Mouse (Mus musculus) B cell, adult (primary cell): Measurements from ENCODE around the gene Egfem1. TPM values are rescaled to one million over a fixed set of nuclear protein-coding genes. Genes with fewer than 3 reads are reported as not detected.

ENCODE experiments used
- total RNA-seq: library from RNA; stranded (reverse); gene quantifications from 4 replicates; pipeline ENCODE4 v1.2.4, GENCODE M21; 2023; ENCODE audit not compliant: inconsistent age

Egfem1 gene
- total RNA-seq: not detected in 4 replicates

DNA sequence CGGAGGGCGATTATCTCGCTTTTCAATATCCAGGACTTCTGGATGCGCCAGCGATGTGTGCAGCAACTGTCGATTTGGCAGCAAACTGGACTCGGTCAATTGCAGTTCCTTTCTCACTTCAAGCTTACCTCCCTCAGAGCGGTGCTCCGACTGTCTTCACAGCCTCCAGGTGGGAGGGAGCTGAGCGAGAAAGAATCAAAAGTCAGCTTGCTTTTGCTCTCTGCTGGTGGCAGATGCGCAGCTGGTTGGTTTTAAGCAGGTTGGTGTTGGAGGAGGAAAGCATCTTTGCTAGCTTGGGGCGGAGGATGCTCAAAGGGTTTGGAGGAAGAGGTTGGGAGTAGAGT, at the start of gene Egfem1:
Gene Egfem1, plus strand, starts transcription at position 72 of the 344 bp plus-strand sequence.

Other genes with a start within 250 kb of the Egfem1 start
- gene Gm1527, start 189.4 kb upstream of the Egfem1 start, total RNA-seq: not detected in 4 replicates